Mouse (Mus musculus) T-cell, adult 66 days (primary cell): Measurements from ENCODE around the gene Ube2l3. TPM values are rescaled to one million over a fixed set of nuclear protein-coding genes. Genes with fewer than 3 reads are reported as not detected.

Source experiments
- total RNA-seq, 2 experiments: library from RNA; stranded (reverse); gene quantifications; 3 replicates in 1 of 2; 4 replicates in 1 of 2; pipeline ENCODE4 v1.2.4; 2023

Ube2l3 gene
- 100 to 1,000 TPM; 102 to 107 TPM for total RNA-seq

GRCm38 (mm10) chr16:17202549-17202948 is at the start of gene Ube2l3:
Gene Ube2l3, minus strand, starts transcription at chr16:17202649.

GRCm38 (mm10) chr16:17232794-17233701 is 30.6 kb upstream of the Ube2l3 start, which contains the start of gene Hic2:
Gene Hic2, plus strand, starts transcription at chr16:17233572.

GRCm38 (mm10) chr16:17208389-17209361 is 6.2 kb upstream of the Ube2l3 start, which contains the start of gene Rimbp3:
Gene Rimbp3, plus strand, starts transcription at chr16:17208603.

GRCm38 (mm10) chr16:17146772-17147235 is 55.6 kb downstream of the Ube2l3 start, which contains the start of gene Ccdc116:
Gene Ccdc116, minus strand, starts transcription at chr16:17147229.

GRCm38 (mm10) chr16:17144339-17144738 is 58.1 kb downstream of the Ube2l3 start, which contains the start of gene Ydjc:
Gene Ydjc, plus strand, starts transcription at chr16:17144621.

GRCm38 (mm10) chr16:17132089-17132905 is 70.2 kb downstream of the Ube2l3 start, which contains the start of gene Sdf2l1:
Gene Sdf2l1, minus strand, starts transcription at chr16:17132383.

GRCm38 (mm10) chr16:17124871-17125520 is 77.5 kb downstream of the Ube2l3 start, which contains the start of gene 2610318N02Rik:
Gene 2610318N02Rik, minus strand, starts transcription at chr16:17125167.

GRCm38 (mm10) chr16:17110771-17111743 is 91.4 kb downstream of the Ube2l3 start, which contains the start of gene Ppil2:
Gene Ppil2, minus strand, starts transcription at chr16:17111257.

Other genes with a start within 250 kb of the Ube2l3 start
- 100 to 1,000 TPM; 174 to 190 TPM for gene Mapk1, start 219.3 kb downstream of the Ube2l3 start, total RNA-seq
- 1 to 10 TPM; 2.6 to 4.3 TPM for gene Ypel1, start 133.0 kb downstream of the Ube2l3 start, total RNA-seq
- 100 to 1,000 TPM; 128 to 139 TPM for gene Ppil2, start 91.4 kb downstream of the Ube2l3 start, total RNA-seq
- gene 2610318N02Rik, start 77.5 kb downstream of the Ube2l3 start, total RNA-seq, result 1 to 10 TPM; 6.9 to 9.6 TPM
- gene Sdf2l1, start 70.3 kb downstream of the Ube2l3 start, total RNA-seq, result 10 to 100 TPM; 12.5 to 19.3 TPM
- 1 to 10 TPM; 4.2 to 7.8 TPM for gene Ydjc, start 58.0 kb downstream of the Ube2l3 start, total RNA-seq
- 1 to 10 TPM; 2.0 to 2.2 TPM for gene Ccdc116, start 55.4 kb downstream of the Ube2l3 start, total RNA-seq
- under 1 TPM; 0.09 to 0.17 TPM for gene Rimbp3, start 6.0 kb upstream of the Ube2l3 start, total RNA-seq
- gene Hic2, start 30.9 kb upstream of the Ube2l3 start, total RNA-seq, result 1 to 10 TPM; 3.0 to 4.1 TPM
- 10 to 100 TPM; 29.1 to 30.4 TPM for gene Tmem191c, start 73.4 kb upstream of the Ube2l3 start, total RNA-seq
- not detected for gene Serpind1, start 128.7 kb upstream of the Ube2l3 start, total RNA-seq
- gene Snap29, start 203.3 kb upstream of the Ube2l3 start, total RNA-seq, result 10 to 100 TPM; 18.6 to 23.2 TPM
- 100 to 1,000 TPM; 120 to 132 TPM for gene Pi4ka, start 203.7 kb upstream of the Ube2l3 start, total RNA-seq
- 10 to 100 TPM; 51.8 to 59.1 TPM for gene Crkl, start 249.3 kb upstream of the Ube2l3 start, total RNA-seq